Mouse (Mus musculus) hindbrain, embryonic 15.5 days (tissue): ENCODE measurements around the gene Tspan9. TPM values are rescaled to one million over a fixed set of nuclear protein-coding genes. Genes with fewer than 3 reads are reported as not detected.

Experiments
- ATAC-seq: fragments of 200-750 bp; cut with Nextera tagmentation; 2 replicates; pipeline ENCODE4 v1.8.0; 2017; ENCODE audit warnings: low read depth, moderate number of reproducible peaks, moderate TSS enrichment; ENCODE audit not compliant: low FRiP score
- H3K27ac ChIP-seq: fragments of 300-500 bp; sonication (generic); replicated peaks from 2 replicates; pipeline ENCODE4 v1.5.1; 2015; ENCODE audit warnings: mild to moderate bottlenecking, inconsistent platforms
- H3K27me3 ChIP-seq: fragments of 300-500 bp; sonication (generic); 2 replicates; pipeline ENCODE4 v1.6.1; 2015; ENCODE audit warnings: control low read depth, inconsistent platforms
- H3K36me3 ChIP-seq: fragments of 300-500 bp; sonication (generic); 2 replicates; pipeline ENCODE4 v1.6.1; 2015; ENCODE audit warnings: control low read depth, inconsistent platforms
- H3K4me1 ChIP-seq: fragments of 300-500 bp; sonication (generic); replicated peaks from 2 replicates; pipeline ENCODE4 v1.6.1; 2015; ENCODE audit warnings: control low read depth, inconsistent platforms
- H3K4me2 ChIP-seq: fragments of 300-500 bp; sonication (generic); 2 replicates; pipeline ENCODE4 v1.6.1; 2015; ENCODE audit warnings: moderate library complexity, mild to moderate bottlenecking, inconsistent platforms
- H3K4me3 ChIP-seq: fragments of 300-500 bp; sonication (generic); 2 replicates; pipeline ENCODE4 v1.5.1; 2015; ENCODE audit warnings: mild to moderate bottlenecking, inconsistent platforms
- H3K9ac ChIP-seq: fragments of 300-500 bp; sonication (generic); 2 replicates; pipeline ENCODE4 v1.6.1; 2015; ENCODE audit warnings: inconsistent platforms
- H3K9me3 ChIP-seq: fragments of 300-500 bp; sonication (generic); 2 replicates; pipeline ENCODE4 v1.6.1; 2016; ENCODE audit warnings: control low read depth, inconsistent platforms
- WGBS: fragments of 180-500 bp; shearing (Covaris S2); methylation state at CpG from one replicate; pipeline ENCODE4 v1.1.7; 2015; 5-methylcytosine and 5-hydroxymethylcytosine counted together
- polyA plus RNA-seq: library from polyadenylated mRNA; unstranded; fragments of >200 nt; fragmentation: Nextera tagmentation; extraction: Ambion mirVana; gene quantifications from 2 replicates; pipeline ENCODE4 v1.2.1, GENCODE M21; 2015

Gene Tspan9
- polyA plus RNA-seq, 1 experiment from 2014 or later: 54.4 TPM

DNA sequence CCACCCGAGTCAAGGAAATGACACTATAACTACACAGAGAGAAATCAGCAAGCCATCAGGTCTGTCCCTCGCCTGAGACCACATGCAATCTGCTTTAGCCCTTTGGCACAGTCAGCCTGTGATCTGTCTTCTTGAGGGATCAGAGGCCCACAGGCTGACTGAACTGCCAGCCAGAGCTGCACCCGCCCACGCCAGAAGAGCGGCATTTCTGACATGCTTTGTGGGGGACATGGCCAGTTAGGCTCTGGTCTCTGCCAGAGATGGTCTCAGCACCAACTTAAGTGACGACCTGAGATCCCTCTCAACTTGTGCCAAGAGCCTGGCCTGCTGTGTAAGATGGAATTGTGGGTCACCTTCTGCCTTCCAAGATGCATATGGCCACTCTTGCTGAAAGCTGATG lies 166.7 kb downstream of the Tspan9 start:
- no peaks in the 10 kb centered on the region for H3K27me3 ChIP-seq
- H3K4me1 ChIP-seq: peaks cover 47% of the 10 kb centered on the region
- no peaks in the 10 kb centered on the region for H3K36me3 ChIP-seq
- no peak overlapping the region for H3K27ac ChIP-seq
- H3K4me3 ChIP-seq: no peak overlapping the region
- no peaks in the 10 kb centered on the region for H3K9me3 ChIP-seq
- no peak overlapping the region for H3K9ac ChIP-seq
- H3K4me2 ChIP-seq: no peak overlapping the region
- 82% methylated on average over 6 of the region's 6 CpGs for WGBS
- no peak for ATAC-seq

DNA sequence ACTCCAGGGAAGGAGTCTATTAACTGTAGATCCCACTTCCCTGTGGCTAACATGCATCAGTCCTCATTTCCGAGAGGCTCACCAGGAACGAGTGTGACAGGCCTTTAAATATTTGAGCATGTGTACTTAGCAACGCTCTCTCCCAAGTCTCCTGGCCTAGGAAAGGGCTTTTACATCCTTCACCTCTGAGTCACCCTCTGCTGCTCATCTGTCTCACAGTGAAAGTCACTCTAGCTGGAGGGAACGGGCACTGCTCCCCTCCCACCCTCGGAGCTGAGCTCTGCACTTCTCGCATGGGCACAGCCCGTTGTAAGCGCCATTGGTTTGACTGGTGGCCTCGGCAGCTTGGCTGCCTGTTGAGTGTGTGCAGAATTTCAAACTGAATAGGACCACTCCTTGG lies 169.4 kb downstream of the Tspan9 start:
- peak; percentile 25; the same call in 1 of the 2 replicates for ATAC-seq
- Histone ChIP-seq H3K9ac (no peak overlapping the region), H3K27ac (peak overlapping the region; percentile 46), H3K4me3 (no peak overlapping the region), H3K27me3 (no peaks in the 10 kb centered on the region), H3K9me3 (no peaks in the 10 kb centered on the region), H3K4me2 (no peak overlapping the region), H3K36me3 (no peaks in the 10 kb centered on the region), H3K4me1 (peaks cover 24% of the 10 kb centered on the region)
- 27% methylated on average over 9 of the region's 9 CpGs for WGBS

DNA sequence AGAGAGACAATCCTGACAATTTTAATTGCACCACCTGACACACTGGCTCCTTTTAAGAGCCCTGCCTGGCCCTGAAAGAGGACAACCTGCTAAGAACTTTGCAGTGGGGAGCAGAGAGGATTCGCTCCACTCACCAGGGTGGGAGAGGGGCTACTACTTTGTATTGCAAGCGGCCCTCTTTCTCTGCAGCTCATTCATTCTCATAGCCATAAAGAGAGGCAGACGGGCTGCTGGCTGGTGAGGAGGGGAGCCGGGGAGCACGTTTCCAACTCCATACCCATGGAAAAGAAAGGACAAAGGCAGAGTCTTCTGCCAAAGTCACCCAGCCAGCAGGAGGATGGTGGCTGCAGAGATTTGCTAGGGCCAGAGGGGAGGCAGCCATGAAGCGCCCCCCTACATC lies 169.8 kb downstream of the Tspan9 start:
- WGBS: 22% methylated on average over 6 of the region's 6 CpGs
- no peak overlapping the region for H3K4me3 ChIP-seq
- H3K36me3 ChIP-seq: no peaks in the 10 kb centered on the region
- H3K9ac ChIP-seq: 0 out of 2 replicates have a peak overlapping the region, but pooled peaks have one; percentile 5
- no peak overlapping the region for H3K4me2 ChIP-seq
- H3K9me3 ChIP-seq: no peaks in the 10 kb centered on the region
- H3K27ac ChIP-seq: peak overlapping the region; percentile 46
- H3K27me3 ChIP-seq: no peaks in the 10 kb centered on the region
- peak; percentile 40 for ATAC-seq
- peaks cover 19% of the 10 kb centered on the region for H3K4me1 ChIP-seq

GRCm38 (mm10) chr6:127971931-127972330 lies 171.5 kb downstream of the Tspan9 start:
- ATAC-seq: no peak
- Histone ChIP-seq H3K4me3 (no peak overlapping the region), H3K27ac (no peak overlapping the region), H3K4me1 (peaks cover 16% of the 10 kb centered on the region), H3K27me3 (no peaks in the 10 kb centered on the region), H3K36me3 (no peaks in the 10 kb centered on the region), H3K4me2 (no peak overlapping the region), H3K9me3 (no peaks in the 10 kb centered on the region), H3K9ac (no peak overlapping the region)
- 88% methylated on average over 5 of the region's 5 CpGs for WGBS

GRCm38 (mm10) chr6:127970848-127971247 lies 172.5 kb downstream of the Tspan9 start:
- H3K36me3 ChIP-seq: no peaks in the 10 kb centered on the region
- peaks cover 16% of the 10 kb centered on the region for H3K4me1 ChIP-seq
- no peak overlapping the region for H3K4me3 ChIP-seq
- H3K9ac ChIP-seq: no peak overlapping the region
- H3K27ac ChIP-seq: no peak overlapping the region
- no peak for ATAC-seq
- no peak overlapping the region for H3K4me2 ChIP-seq
- no peaks in the 10 kb centered on the region for H3K27me3 ChIP-seq
- no peaks in the 10 kb centered on the region for H3K9me3 ChIP-seq
- WGBS: 53% methylated on average over 5 of the region's 5 CpGs

DNA sequence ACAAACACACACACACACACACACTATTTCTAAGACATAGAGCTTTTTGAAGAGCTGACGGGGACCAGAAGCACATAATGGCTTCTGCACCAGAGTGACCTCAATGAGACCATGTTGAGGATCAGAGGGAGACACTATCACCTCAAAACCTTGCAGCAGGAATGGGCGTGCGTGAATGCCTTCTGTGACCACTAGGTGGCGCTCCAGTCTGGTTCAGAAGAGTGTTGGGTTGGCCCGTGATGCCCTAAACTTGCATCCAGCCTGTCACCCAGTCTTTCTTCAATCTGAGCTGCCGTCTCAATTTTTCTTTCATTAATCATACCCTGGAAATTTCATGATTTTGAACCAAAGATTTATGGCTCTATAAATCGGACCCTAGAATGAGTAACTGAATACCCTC lies 173.3 kb downstream of the Tspan9 start:
- no peaks in the 10 kb centered on the region for H3K27me3 ChIP-seq
- ATAC-seq: 0 out of 2 replicates have a peak, but pooled peaks have one; percentile 21
- no peak overlapping the region for H3K9ac ChIP-seq
- H3K27ac ChIP-seq: no peak overlapping the region
- H3K36me3 ChIP-seq: no peaks in the 10 kb centered on the region
- no peaks in the 10 kb centered on the region for H3K9me3 ChIP-seq
- 5% methylated on average over 7 of the region's 7 CpGs for WGBS
- no peak overlapping the region for H3K4me3 ChIP-seq
- no peak overlapping the region for H3K4me2 ChIP-seq
- H3K4me1 ChIP-seq: peaks cover 16% of the 10 kb centered on the region

- WGBS: 54% methylated on average over 7 of the region's 7 CpGs
- 0 out of 2 replicates have a peak, but pooled peaks have one; percentile 5 for ATAC-seq
- H3K9ac ChIP-seq: no peak overlapping the region
- H3K4me1 ChIP-seq: peaks cover 16% of the 10 kb centered on the region
- H3K4me3 ChIP-seq: no peak overlapping the region
- H3K4me2 ChIP-seq: no peak overlapping the region
- no peaks in the 10 kb centered on the region for H3K27me3 ChIP-seq
- no peaks in the 10 kb centered on the region for H3K36me3 ChIP-seq
- no peaks in the 10 kb centered on the region for H3K9me3 ChIP-seq
- H3K27ac ChIP-seq: no peak overlapping the region
These were observed 173.7 kb downstream of the Tspan9 start for GRCm38 (mm10) chr6:127969709-127970108.

DNA sequence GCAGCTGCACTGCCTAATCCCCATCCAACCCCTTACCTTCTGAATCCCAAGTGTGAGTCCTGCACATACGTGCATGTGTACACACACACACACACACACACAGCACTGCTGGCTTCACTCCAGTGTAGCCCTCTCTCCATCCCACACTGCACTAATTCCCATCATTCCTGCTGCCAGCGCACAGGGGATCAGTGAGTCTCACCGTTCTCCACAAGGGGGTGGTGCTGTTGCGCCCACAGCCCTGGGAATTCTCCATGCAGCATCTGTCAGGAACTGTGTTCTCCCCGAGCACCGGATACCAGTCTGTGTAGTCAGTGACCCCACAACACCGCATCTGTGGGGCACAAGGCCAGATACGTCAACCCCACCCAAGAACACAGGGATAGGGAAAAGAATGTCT lies 177.9 kb downstream of the Tspan9 start:
- Histone ChIP-seq H3K4me1 (no peaks in the 10 kb centered on the region; the same call in 1 of the 2 replicates), H3K9me3 (no peaks in the 10 kb centered on the region), H3K27me3 (no peaks in the 10 kb centered on the region), H3K4me2 (no peak overlapping the region), H3K4me3 (no peak overlapping the region), H3K36me3 (no peaks in the 10 kb centered on the region), H3K27ac (no peak overlapping the region), H3K9ac (no peak overlapping the region)
- WGBS: 42% methylated on average over 8 of the region's 8 CpGs
- 0 out of 2 replicates have a peak, but pooled peaks have one; percentile 21 for ATAC-seq

DNA sequence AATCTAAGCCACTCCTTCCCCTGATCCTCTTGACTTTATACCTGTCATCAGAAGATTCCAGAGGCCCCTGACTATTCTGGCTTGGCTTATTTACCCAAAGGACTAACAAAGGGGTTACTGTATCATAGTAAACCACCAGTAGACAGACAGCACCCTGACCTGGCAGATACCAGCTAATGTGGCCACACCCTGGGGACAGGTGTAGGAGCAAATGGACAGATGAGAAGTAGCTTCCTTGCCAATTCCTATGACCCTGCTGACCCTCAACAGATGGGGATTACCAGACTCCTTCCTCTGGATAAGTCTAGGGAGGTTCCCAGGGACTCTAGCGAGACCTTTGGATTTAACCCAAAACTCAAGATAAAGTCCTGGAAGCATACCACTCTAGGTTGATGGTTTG lies 183.2 kb downstream of the Tspan9 start:
- Histone ChIP-seq H3K36me3 (no peaks in the 10 kb centered on the region), H3K27ac (no peak overlapping the region), H3K4me1 (no peaks in the 10 kb centered on the region), H3K4me3 (no peak overlapping the region), H3K27me3 (no peaks in the 10 kb centered on the region), H3K4me2 (no peak overlapping the region), H3K9me3 (no peaks in the 10 kb centered on the region), H3K9ac (no peak overlapping the region)
- ATAC-seq: no peak
- 100% methylated on average over 1 of the region's 1 CpGs for WGBS

DNA sequence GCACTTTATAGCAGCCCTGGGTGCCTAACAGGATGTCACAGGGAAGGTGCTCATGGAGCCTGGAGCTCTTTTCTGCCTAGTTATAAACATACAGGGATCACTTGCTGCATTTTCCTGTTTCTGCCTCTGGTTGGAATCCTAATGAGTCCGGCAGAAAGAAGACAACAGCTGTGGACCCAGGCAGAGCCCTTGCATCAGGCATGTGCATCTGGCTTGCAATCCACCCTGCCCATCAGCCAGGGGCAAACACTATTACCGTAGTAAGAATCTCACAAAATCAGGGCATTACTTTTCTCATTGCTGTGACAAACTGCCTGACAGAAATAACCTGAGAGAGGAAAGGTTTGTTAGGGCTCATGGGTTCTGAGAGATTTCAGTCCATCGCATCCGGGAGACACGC lies 187.2 kb downstream of the Tspan9 start:
- Histone ChIP-seq H3K4me1 (no peaks in the 10 kb centered on the region), H3K27ac (no peak overlapping the region), H3K4me2 (no peak overlapping the region), H3K4me3 (no peak overlapping the region), H3K9ac (no peak overlapping the region), H3K36me3 (no peaks in the 10 kb centered on the region), H3K27me3 (no peaks in the 10 kb centered on the region; the same call in 1 of the 2 replicates), H3K9me3 (no peaks in the 10 kb centered on the region)
- 89% methylated on average over 5 of the region's 5 CpGs for WGBS
- ATAC-seq: no peak

DNA sequence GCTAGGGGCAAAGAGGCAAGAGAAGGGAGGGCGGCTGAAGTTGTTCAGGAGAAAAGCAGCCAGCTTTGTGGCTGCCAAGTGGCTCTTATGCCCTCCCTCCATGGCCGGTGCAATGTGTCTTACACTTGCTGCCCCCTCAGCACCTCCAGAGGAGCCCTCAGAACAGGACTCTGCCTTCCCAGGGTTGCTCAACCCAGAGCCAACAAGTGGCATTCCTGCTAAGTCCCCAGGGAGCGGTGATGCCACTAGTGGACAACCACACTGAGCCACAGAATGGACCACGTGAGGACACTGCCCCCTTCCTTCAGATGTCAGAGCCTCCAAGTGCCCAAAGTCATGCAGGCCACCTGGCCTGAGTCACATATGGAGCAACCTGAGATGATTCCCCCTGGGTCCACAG lies 190.3 kb downstream of the Tspan9 start:
- Histone ChIP-seq H3K4me3 (no peak overlapping the region), H3K4me2 (no peak overlapping the region), H3K4me1 (no peaks in the 10 kb centered on the region), H3K36me3 (no peaks in the 10 kb centered on the region), H3K9me3 (no peaks in the 10 kb centered on the region), H3K27me3 (no peaks in the 10 kb centered on the region; the same call in 1 of the 2 replicates), H3K9ac (no peak overlapping the region), H3K27ac (no peak overlapping the region)
- WGBS: 76% methylated on average over 4 of the region's 4 CpGs
- no peak for ATAC-seq

- Histone ChIP-seq H3K4me1 (no peaks in the 10 kb centered on the region), H3K36me3 (no peaks in the 10 kb centered on the region), H3K27me3 (no peaks in the 10 kb centered on the region; the same call in 1 of the 2 replicates), H3K4me2 (no peak overlapping the region), H3K4me3 (no peak overlapping the region), H3K9me3 (no peaks in the 10 kb centered on the region), H3K27ac (no peak overlapping the region), H3K9ac (no peak overlapping the region)
- no peak for ATAC-seq
- WGBS: 85% methylated on average over 7 of the region's 7 CpGs
These were observed 193.5 kb downstream of the Tspan9 start for GRCm38 (mm10) chr6:127949885-127950284.

GRCm38 (mm10) chr6:127948656-127949055 lies 194.7 kb downstream of the Tspan9 start:
- Histone ChIP-seq H3K4me3 (no peak overlapping the region), H3K27me3 (no peaks in the 10 kb centered on the region; the same call in 1 of the 2 replicates), H3K9me3 (no peaks in the 10 kb centered on the region), H3K27ac (no peak overlapping the region), H3K4me2 (no peak overlapping the region), H3K4me1 (no peaks in the 10 kb centered on the region), H3K36me3 (no peaks in the 10 kb centered on the region), H3K9ac (no peak overlapping the region)
- ATAC-seq: no peak
- 87% methylated on average over 9 of the region's 9 CpGs for WGBS
